Mouse (Mus musculus) CH12F3 (cell line): ENCODE data around the gene Cela2a.

Source experiments
- in situ Hi-C: fragments of 300-500 bp; cut with MboI; formaldehyde crosslinking; loops from 2 replicates; pipeline ENCODE4 v1.14.3; 2020; ENCODE audit warnings: low sequenced_read_pairs

Cela2a gene

DNA sequence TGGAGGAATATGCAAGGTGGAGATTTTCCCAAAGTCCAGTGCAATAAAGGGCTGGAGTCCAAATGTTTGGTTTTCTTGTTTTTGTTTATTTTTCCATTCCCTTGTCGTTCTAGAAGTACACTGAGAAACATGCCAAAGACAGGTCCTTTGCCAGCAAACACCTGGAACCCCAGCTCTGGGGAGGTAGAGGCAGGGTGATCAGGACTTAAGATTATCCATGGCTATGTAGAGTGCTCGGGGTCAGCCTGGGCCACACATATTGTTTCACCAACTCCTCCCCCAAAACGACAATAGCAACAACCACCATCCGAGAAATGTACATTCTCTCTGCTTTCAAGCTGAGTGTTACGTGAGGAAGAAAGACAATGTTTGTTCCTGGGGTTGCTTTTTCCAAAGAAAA, at the start of gene Cela2a:
Gene Cela2a, minus strand, starts transcription at position 101 of the 400 bp plus-strand sequence.
- in situ Hi-C loops: no loop called here

DNA sequence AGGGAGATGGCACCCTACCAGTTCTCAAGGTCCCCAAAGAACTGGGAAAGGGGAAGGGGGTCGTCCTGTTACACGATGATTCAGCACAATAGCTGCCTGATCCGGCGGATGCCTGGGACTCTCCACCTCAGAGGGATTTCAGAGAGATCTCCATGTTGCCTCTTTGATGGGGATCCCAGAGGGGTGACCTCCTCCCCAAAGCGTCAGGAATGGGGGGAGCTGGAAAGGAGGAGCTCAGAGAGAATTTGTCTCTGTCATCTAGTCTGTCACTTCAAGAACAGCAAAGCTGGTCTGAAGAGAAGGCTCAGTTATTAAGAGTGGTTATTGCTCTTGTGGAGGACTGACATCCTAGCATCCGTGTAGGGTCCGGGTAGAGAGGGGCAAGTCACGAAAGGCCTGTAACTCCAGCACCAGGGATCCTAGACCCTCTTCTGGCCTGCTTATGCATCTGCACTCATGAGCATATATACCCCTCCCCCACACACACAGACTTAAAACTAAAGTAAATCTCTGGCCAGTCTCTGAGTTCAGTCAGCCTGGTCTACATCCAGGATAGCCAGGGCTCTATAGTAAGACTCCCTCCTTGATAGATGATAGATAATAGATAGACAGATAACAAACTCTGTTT, 49.6 kb upstream of the Cela2a start:
- in situ Hi-C loops: no loop called here

DNA sequence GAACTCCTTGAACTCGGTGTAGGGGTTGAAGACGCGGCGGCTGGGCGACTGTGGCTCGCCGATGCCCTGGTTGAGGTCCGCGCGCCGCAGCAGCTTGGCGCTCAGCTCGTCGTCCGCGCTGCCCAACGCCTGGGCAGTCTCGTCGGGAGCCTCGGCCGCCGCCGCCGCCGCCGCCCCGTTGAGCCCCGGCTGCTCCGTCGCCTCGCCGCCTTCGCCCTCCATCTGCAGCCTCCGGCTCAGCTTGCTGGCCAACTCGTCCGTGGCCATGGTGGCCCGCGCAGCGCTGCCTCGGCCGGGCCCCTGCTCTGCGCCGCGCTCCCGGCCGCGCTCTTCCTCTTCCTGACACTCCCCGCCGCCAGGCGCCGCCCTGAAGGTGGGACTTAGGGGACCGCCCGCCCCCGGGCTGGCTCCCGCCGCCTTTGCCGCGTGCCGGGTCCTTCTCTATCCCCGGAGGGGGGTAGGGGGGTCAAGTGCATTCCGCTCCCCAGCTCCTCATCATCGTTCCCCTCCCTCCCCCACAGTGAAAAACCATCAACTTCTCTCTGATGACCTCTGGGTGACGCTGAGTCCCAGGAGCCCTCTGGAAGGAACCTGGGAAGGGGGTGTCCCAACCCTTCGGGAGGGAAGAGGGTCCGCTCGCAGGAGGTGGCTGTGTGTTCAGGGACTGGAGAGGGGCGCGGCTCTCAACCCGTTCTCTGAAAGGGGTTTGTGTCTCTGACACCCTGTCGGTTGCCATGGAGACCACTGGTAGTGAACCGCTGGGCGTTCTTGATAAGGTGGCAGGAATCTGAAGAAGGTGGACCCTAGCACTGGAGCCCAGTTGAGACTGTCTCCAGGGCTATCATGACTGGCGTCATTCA, 48.9 kb upstream of the Cela2a start, which contains the start of gene Efhd2:
Gene Efhd2, minus strand, starts transcription at position 320 of the 860 bp plus-strand sequence.
- in situ Hi-C loops: no loop called here

DNA sequence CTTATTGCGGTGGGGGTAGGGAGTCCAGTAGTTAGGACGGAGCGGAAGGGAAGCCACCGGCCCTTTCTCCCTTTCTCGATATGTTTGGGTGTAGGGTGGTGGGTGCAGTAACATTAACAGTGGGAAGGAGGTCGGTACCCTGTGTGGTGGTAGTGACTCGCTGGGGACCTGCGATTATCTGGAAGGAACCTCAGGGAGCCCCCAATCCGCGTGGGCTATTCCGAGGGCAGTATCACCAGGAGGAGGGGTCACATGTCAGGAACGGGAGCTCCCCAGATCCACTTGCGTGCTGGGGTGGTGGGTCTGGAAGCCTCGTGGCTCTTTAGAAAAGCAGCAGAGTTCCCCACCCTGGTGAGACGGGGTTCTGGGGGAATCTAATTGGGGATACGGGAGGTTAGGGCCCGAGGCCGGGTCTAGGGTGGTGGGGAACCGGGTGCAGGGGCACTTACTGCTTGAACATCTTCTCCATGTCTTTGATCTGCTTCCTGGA, 48.2 kb upstream of the Cela2a start:
- in situ Hi-C loops: no loop called here

DNA sequence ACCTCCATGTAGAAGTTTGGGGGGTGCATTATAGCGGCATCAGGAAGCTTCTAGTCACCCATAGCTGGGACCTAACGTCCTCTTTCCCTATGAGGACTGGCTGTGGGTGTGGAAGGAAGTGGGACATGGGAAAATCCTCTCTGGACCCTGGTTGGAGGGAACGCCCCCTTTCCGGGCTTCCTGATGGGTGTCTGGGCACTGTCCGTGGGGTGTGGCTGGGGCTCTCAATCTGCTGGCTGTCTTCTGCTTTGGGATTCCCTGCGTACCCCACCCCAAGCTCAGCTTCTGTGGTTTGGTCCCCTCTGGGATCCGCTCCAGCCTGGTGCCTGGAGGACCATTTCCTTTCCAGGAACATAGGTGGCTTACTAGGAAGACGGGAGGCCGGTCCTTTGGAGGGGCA, 47.0 kb upstream of the Cela2a start:
- in situ Hi-C loops: no loop called here

DNA sequence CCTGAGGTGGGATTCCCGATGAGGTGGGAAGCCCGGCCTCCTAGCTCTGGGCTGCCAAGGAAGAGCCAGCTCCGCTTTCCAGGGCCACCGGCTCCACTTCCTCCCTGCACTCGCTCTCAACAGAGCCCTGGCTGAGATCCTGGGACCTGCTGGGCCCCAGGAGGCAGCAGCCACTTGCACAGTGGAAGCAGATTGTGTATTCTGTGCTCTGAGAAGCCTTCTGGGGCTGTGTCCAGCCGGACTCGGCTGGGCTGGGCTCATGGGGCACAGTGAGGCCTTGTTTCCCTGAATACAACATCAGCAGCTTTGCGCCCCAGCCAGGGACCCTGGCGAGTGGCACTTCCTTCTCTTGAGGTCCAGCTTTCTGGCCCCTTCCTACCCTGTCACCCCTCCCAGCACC, 45.9 kb upstream of the Cela2a start:
- in situ Hi-C loops: no loop called here

DNA sequence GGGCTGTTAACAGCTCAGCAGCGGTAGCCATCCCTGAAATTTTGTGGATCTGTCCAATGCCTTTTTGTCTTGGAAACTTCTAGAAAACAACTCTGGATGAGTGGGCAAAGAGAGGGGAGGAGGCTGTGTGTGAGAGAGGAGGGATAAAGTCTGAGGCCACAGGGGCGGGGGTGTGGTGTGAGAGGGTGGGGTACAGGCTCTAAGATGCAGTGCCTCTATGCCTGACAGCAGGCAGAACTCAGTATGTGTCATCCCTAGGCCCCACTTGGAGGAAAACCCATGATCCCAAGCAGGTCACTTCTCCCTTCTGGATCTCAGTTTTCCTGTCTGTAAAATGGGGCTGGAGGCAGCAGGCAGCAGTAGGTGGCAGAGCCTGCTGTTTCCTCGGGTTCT, 45.4 kb upstream of the Cela2a start:
- in situ Hi-C loops: no loop called here

DNA sequence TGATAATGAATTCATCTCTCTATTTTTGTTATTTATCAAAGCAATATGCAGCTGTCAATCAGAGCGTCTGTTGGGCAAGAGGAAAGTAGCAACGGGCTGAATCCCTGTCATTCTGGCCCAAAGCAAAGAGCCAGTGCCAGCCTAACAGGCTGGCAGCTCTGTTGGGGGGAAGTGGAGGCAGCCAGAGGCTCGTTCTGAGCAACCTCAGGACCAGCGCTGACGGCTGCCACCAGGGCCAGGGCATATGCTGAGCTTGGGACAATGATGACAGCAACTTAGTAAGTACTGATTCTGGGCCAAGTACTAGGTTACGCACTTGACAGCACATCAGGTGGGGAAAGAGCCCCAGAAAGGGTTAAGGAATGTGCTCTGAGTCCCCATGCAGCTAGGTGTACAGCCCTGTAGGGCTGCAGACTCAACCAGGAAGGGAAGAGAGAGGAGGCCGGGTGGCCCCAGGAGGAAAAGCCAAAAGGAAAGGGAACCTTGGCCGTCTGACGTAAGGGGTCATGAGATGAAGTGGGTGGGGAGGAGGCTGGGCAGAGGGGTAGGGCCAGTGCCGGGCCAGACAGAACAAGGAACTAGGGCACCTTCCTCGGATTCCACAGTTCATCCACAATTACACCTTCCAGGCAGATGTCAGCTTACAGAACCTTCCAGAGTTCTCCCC, 44.8 kb upstream of the Cela2a start:
- in situ Hi-C loops: no loop called here

DNA sequence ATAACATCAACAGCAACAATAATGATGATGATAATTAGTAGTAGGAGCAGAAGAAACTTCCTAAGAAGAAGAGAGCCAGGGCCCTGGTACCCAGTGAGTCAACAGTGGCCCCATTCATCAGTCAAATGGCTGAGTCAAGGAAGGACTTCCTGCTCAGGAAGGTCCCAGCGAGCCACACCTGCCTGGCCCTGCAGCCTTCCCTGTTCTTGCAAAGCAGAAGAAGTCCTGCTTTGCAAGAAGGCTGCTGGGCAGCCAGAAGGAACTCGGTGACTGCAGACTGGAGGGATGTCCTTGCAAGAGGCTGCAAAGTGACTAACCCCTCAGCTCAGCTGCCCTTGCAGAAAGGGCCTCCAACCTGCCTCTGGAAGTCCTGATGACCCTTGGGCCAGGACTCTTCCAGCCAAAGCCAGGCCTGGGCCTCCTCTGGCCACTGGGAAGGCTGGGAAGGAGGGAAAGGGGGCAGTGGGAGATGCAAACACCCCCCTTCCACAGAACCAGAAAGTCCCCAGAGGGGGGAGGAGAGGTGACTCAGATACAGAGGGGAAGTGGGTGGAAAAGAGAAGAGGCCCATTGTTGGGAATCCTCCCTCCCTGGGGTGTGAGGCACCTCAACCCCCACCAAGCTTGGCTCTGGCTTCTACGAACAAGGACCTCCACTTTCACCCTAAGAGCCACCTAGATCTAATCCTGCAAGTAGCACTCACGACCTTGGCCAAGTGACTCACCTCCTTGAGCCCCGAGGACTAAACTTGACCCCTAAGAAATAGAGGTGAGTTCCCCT, 43.7 kb upstream of the Cela2a start:
- in situ Hi-C loops: no loop called here

DNA sequence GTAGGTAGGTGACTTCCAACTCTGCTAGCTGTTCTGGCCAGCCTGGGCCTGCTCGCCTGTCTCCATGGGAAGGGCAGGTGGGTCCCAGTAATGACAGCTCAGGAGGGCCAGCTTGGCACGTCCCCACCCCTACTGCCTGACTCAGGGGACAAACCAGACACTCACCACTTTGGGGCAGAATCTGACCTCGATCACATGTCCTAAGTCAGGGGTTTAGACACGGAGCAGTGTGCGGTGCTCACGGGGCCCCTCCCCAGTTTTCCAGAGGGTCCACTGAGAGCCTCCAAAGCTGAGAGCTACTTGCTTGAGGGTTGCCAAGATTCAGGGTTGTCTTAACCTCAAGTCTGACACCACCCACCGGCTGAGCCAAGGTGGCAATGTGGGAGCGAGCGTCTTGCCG, 42.1 kb upstream of the Cela2a start:
- in situ Hi-C loops: no loop called here

DNA sequence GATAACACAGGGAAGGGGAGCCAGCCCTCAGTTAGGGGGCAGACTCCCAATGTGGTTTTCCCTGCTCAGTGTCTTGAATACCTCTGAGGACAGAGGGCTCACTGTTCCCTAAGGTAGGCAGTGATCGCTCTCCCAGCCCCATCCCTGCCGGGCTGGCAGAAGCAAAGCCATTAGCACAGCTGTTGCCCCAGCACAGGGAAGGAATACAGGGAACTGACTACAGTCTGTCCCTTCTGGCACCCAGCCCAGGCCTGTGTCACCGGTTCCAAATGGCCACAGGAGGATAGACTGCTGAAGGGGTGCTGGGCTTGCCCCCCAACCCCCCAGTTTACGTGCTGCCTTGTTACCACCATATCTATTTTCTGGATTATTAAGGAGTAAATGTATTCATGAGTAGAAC, 41.5 kb upstream of the Cela2a start:
- in situ Hi-C loops: no loop called here

DNA sequence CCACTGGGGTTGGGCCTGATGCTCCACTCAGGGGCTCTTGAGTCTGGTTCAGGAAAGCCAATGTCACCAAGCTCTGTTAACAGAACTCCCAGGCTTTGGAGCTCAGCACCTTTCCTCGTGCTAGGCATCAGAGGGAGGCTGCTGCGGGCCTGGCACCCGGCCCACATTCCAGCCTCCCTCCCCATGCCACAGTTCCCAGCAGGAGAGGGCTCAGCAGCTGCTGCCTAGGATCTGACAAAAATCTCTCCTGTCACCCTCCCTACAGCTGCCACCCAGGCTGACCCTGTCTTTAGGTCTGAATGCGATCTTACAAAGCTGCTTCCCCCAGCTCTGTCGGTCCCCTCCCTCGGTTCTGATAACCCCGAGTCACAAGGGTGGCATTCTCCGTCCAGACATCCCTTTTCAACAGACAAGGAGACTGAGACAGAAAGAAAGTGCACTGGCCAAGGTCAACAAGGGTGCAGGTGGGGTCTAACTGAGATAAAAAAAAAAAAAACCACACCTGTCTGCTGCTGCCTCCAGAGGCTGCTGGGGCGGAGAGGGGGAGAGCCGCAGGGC, 41.1 kb upstream of the Cela2a start:
- in situ Hi-C loops: no loop called here

DNA sequence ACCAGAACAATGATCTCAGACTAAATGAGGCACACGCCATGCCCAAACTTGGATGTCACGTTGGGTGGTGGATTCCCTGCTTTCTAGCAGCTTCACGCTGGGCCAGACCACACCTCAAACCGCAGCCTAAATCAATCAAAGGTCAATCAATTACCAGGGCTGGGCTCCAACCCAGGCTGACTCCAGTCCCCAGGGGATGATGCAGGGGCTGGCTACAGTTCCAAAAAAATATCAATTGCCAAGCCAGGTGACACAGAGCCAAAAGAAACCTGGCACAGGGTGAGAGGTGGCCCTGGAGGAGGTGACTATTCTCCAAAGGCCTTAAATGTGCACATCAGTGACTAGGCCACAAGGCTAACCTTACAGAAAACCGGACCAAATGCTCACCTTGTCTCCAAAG, 39.6 kb upstream of the Cela2a start:
- in situ Hi-C loops: no loop called here

DNA sequence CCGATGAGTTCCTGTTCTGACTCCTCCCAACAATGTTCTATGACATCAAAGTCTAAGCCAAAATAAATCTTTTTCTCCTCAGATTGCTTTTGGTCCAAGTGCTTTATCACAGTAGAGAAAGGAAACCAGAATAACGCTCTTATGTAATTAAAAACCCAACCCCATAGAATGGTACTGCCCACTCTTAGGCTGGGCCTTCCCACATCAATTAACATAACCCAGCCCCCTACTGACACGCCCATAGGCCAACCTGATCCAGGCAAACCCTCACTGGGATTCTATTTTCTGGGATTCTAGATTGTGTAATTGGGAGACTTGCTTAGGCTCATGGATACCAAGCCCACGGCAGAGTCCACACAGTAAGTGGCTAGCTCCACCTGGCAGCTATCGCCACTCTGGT, 39.0 kb upstream of the Cela2a start:
- in situ Hi-C loops: no loop called here

DNA sequence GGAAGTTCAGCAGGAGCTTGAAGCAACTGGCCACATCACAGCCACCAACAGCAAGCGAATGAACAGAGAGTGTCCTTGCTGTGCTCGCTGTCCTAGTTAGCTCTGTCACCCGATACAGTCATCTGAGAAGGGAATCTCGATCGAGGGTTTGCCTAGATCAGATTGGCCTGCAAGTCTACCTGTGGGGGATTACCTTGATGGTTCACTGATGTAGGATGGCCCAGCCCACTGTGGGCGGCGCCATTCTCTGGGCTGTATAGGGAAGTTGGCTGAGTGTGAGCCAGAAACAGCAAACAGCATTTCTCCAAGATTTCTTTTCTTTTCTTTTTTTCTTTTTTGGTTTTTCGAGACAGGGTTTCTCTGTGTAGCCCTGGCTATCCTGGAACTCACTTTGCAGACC, 38.5 kb upstream of the Cela2a start:
- in situ Hi-C loops: no loop called here

DNA sequence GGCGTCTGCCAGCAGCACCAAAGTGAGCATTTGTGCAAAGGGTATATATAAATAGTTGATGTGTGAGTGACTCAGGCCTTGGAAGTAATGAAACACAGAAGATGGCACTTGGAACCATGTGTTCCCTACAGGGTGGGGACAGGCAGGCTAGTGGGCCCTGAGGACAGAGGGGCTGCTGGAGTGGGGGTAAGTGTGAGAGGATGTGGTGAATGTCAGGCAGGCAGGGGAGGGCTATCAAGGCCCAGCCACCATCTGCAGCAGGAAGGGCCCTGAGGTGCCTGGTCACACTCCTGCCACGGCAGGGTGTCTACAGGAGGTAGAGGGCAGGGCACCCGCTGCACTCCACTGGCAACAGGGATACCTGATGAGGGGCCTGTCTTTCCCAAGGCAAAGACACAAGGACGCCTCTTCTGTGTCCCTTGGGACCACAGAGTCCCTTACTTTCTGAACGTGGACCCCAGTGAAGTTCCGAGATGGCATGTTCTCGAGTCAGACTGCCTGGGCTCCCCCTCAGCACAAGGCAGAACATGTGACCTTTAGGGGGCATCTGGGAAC, 37.8 kb upstream of the Cela2a start:
- in situ Hi-C loops: no loop called here

DNA sequence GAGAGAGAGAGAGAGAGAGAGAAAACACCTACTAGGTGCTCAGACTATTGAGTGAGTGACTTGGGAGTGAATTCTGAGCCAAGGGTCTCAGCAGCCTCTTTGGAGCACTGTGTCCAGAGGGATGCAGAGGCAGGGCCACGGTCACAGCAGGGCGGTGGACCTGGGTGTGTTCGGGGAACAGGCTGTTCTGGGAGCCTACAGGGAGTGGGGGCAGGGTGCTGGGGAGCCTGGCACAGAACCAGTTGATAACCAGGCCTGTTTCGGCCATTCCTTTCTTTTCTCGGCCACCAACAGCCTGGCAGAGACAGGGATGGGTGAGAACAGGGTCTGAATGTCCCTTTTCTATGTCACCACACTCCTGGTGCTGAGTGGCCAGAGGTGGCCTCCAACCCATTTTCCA, 36.9 kb upstream of the Cela2a start:
- in situ Hi-C loops: no loop called here

DNA sequence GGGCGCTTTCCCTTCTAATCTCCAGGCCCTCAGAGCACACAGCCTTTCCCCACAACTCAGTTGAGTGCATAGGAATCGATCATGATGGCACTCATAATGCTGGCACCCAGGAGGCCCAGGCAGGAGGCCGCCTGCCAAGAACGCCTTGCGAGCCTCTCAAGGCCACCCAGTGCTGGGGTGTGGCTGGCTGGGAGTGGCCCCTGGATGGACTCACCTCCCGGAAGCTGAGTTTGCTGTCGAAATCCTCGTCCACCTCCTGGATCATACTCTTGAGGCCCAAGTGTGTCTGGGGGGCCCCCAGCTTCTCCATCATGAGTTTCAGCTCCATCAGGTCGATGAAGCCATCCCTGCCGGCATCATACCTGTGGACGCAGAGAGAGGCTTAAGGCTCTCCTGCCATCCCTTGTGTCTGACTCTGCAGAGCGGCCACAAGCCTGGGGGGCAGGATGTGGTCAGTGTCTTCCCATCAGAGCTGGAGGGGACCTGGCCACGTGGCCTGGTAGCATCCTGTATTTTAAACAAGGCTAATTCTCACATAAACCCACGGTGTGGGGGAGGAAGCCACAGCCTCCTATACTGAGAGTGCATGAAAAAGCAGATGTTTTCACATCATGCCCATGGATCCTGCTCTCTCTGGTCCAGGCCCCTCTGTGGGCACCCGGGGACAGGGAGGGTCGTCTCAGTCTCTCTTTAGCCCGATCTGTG, 35.8 kb upstream of the Cela2a start:
- in situ Hi-C loops: no loop called here

DNA sequence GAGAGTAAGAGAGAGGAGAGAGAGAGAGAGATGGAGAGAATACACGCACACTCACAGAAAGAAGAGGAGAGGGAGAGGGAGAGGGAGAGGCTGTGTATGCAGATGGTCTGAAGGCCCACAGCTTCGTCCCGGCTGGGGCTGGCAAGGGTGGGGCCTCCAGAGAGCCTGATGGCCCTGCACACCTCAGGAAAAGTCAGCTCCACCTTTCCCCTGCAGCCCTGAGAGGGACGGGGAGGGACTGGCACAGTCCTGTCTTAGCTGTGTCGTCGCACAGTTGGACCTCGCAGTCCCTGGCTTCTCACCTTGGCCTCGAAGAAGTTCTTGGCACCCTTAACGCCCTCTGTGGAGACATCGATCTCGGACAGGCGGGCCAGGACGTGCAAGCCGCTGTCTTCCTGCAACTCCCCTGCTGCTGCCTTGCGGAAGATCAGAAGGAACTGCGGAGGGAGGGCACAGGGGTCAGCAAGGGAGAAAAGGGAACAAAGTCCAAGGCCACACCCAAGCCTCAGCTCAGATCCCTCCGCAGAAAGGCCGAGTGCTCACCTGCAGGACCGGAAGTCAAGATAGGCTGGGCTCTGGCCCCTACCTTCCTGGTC, 34.4 kb upstream of the Cela2a start:
- in situ Hi-C loops: no loop called here
